Mouse (Mus musculus): ENCODE measurements around the gene Gm26938. TPM values are rescaled to one million over a fixed set of nuclear protein-coding genes. Genes with fewer than 3 reads are reported as not detected.

Gm26938 gene
- polyA plus RNA-seq, 1 experiment: not detected

DNA sequence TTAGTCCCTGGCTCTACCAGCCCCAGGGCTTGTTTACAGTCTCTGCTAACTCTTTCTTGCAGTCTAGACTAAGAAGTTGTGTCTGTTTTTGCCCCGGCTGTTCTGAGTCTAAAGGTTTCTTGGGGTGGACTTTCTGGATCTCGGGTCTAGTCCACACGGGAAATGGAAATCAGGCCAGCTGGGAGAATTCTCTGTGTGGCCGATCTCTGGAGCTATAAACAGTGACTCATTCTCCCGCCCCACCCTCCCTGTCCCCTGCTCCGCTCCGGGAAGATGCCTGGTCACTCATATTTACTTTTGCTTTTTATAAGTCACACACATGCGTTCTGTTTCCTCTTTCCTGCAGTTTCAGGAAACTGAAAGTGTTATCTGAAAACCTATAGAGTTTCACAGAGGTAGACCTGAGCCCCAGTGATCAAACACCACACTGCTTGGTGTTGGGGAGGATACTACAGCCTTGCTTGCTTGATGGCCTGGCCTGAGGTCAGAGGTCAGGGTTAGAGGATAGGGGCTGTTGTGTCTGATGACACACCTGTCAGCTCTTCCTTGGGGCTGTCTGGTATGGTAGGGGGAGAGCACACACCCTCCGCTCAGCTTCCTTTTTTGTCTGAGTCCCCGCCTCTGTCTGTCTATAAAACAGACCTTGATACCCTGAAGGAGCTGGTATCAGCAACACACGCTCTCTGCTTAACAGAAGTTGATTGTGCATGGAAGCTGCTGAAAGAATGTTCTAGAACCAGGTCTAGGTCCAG is 32.7 kb downstream of the Gm26938 start:
- Histone ChIP-seq H3K27me3 (ENCODE audit: control insufficient read depth, insufficient read depth, low read length) (no peaks in the 10 kb centered on the region), H3K27ac (ENCODE audit: control insufficient read depth, insufficient read depth, low read depth, low read length) (peak overlapping the region; percentile 55), H3K4me3 (ENCODE audit: control insufficient read depth, low read depth, low read length) (no peak overlapping the region; the same call in 1 of the 2 replicates), H3K36me3 (ENCODE audit: control insufficient read depth, insufficient read depth, low read length) (no peaks in the 10 kb centered on the region), H3K4me1 (ENCODE audit: control insufficient read depth, insufficient read depth, low read length) (peaks cover 15% of the 10 kb centered on the region)
- no peak for TF ChIP-seq CTCF (IDR thresholded peaks at IDR 0.05; ENCODE audit: control insufficient read depth, insufficient read depth, insufficient replicate concordance, low read depth, low read length)
- TF ChIP-seq POLR2A (IDR thresholded peaks at IDR 0.05; ENCODE audit: control insufficient read depth, low read depth, low read length): no peak

DNA sequence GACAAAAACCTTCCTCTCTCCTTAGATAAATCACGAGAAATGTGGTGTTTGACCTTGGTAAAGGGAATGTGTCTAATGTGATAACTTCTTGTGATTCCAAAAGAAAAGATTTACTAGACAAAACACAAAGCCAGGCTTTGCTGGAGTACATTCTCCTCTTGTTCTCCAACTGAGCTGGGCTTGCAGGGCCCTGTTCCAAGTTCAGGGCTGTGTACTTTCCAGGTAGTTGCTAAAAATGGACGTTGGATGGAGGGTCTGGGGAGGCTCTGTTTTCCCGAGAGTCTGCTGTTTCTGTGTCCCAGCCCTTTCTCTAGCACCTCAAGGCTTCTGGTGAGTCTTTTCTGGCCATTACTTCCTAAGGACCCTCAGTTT is 33.3 kb downstream of the Gm26938 start:
- Histone ChIP-seq H3K4me3 (ENCODE audit: control insufficient read depth, low read depth, low read length) (no peak overlapping the region; the same call in 1 of the 2 replicates), H3K27me3 (ENCODE audit: control insufficient read depth, insufficient read depth, low read length) (no peaks in the 10 kb centered on the region), H3K36me3 (ENCODE audit: control insufficient read depth, insufficient read depth, low read length) (no peaks in the 10 kb centered on the region), H3K4me1 (ENCODE audit: control insufficient read depth, insufficient read depth, low read length) (peaks cover 12% of the 10 kb centered on the region), H3K27ac (ENCODE audit: control insufficient read depth, insufficient read depth, low read depth, low read length) (peak overlapping the region; percentile 55)
- TF ChIP-seq CTCF (IDR thresholded peaks at IDR 0.05; ENCODE audit: control insufficient read depth, insufficient read depth, insufficient replicate concordance, low read depth, low read length) (no peak), POLR2A (IDR thresholded peaks at IDR 0.05; ENCODE audit: control insufficient read depth, low read depth, low read length) (no peak)

DNA sequence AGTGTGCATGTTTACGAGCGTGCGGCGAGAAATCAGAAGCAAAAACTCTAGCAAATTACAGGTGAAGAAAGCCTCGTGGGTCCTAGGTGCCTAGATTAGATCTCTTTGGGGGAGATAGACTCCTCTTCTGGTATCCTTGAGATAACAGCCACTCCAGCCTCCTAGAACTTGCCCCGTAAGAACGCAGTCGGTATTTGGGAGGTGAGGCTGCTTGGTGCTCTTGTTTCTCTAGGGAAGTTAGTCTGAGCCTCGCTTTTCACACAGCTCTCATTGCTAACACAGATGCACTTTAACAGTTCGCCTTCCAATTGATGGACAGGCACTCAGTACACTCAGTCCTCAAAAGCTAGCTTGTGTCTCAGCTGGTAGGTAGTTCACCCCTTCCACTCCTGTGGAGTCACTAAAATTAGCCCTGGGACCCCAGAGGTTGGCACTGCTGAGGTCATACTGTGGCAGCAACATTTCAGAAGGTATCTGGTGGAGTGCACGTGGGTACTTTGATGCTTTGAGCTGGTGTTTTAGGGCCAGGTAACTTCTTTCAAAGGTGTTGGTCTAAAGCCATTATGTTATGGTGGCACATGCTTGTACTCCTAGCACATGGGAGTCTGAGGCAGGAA is 33.9 kb downstream of the Gm26938 start:
- Histone ChIP-seq H3K4me1 (ENCODE audit: control insufficient read depth, insufficient read depth, low read length) (peaks cover 6% of the 10 kb centered on the region), H3K27ac (ENCODE audit: control insufficient read depth, insufficient read depth, low read depth, low read length) (peak overlapping the region; percentile 73; the same call in 1 of the 2 replicates)

DNA sequence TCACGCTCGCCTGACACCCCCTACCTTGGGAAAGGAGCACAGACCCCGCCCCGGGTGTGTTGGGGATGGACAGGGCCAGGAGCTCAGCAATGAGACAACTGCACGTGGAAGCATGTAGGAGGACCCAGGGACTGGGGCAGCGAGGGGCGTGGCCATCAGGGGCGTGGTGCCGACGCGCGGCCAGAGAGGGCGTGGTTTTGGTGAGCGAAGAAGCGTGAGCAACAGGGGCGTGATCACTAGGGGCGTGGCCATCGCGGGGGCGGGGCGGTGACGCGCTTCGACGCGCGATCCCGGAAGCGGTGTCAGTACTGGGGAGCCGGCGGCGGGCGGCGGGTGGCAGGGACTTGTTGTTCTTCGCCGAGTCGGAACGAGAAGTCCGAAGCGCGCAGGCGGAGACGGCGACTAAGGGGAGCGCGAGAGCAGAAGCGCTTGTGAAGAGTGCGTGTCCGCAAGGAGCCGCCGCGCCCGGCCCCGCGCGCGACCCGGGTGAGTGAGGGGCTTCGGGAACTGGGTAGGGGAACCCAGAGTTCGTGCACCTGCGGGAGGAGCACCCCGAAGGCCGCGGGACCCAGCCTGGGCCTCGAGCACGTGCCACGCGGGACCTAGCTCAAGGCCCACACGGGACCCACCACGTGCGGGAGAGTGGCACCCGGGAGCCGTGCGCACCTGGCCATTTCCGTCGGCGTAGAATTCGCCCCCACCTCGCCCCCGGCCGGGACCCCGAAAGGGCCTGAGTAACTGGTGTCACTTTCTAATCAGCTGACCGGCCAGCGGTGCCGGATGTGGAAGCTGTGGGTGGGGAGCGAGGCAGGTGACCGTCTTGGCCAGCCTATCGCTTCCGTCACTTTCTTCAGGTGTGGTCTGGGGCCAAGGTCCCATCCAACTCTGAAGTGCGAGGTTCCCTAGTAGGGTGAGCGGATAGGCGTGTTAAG is 34.7 kb downstream of the Gm26938 start, which contains the start of gene Mafk:
Gene Mafk, plus strand, starts transcription at position 287 of the 932 bp plus-strand sequence.
- peak within 1 kb of the TSS; percentile 73 for H3K27ac ChIP-seq (ENCODE audit: control insufficient read depth, insufficient read depth, low read depth, low read length)

More for the DNA sequence above, 33.9 kb downstream of the Gm26938 start:
- Histone ChIP-seq H3K27me3 (ENCODE audit: control insufficient read depth, insufficient read depth, low read length) (no peaks in the 10 kb centered on the region), H3K4me3 (ENCODE audit: control insufficient read depth, low read depth, low read length) (peak overlapping the region; percentile 94), H3K36me3 (ENCODE audit: control insufficient read depth, insufficient read depth, low read length) (no peaks in the 10 kb centered on the region)
- TF ChIP-seq POLR2A (IDR thresholded peaks at IDR 0.05; ENCODE audit: control insufficient read depth, low read depth, low read length) (no peak), CTCF (IDR thresholded peaks at IDR 0.05; ENCODE audit: control insufficient read depth, insufficient read depth, insufficient replicate concordance, low read depth, low read length) (no peak)

DNA sequence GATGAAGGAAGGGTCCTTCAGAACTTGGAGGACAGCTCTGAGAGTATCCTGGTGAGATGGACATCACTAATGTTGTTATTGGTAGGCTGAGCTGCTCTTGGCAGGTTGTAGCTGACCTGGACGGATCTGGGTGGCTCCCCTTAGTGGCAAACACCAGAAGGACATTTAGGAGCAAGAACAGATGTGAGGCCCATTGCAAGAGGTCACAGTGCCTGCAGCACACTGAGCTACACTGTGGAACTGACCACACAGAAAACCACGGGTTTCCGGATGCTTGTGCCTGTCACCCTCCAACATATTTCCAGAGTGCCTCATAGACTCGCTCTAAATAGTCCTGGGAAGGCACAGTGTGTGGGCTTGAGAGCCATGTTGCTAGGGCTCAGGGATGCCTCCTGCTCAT is 36.7 kb downstream of the Gm26938 start:
- H3K27me3 ChIP-seq (ENCODE audit: control insufficient read depth, insufficient read depth, low read length): no peaks in the 10 kb centered on the region

More for the DNA sequence above, 34.7 kb downstream of the Gm26938 start, which contains the start of gene Mafk:
- peaks cover 4% of the 10 kb centered on the region for H3K4me1 ChIP-seq (ENCODE audit: control insufficient read depth, insufficient read depth, low read length)
- H3K27me3 ChIP-seq (ENCODE audit: control insufficient read depth, insufficient read depth, low read length): no peaks in the 10 kb centered on the region
- no peaks in the 10 kb centered on the region for H3K36me3 ChIP-seq (ENCODE audit: control insufficient read depth, insufficient read depth, low read length)
- peak within 1 kb of the TSS; percentile 94 for H3K4me3 ChIP-seq (ENCODE audit: control insufficient read depth, low read depth, low read length)
- no peak for TF ChIP-seq CTCF (IDR thresholded peaks at IDR 0.05; ENCODE audit: control insufficient read depth, insufficient read depth, insufficient replicate concordance, low read depth, low read length)
- peak; percentile 77 for TF ChIP-seq POLR2A (IDR thresholded peaks at IDR 0.05; ENCODE audit: control insufficient read depth, low read depth, low read length)

DNA sequence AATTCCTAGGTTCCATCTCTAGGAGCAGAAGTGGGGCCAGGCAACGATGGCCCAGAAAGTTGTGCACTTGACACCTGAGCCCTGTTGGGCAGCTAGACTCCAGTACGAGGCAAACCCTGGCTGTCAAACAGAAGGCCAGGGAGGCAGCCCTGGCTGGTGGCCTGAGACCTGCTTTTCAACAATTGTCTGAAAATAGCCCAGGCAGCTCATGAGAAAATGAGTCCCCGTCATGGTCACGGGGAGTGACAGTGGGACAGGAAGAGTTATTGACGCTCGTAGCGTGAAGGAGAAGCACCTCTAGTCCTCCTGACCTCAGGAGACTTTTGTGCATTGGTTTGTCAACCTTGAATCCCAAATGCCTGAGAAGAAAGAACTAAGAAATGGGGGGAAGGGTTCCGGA is 44.8 kb downstream of the Gm26938 start:
- Histone ChIP-seq H3K36me3 (ENCODE audit: control insufficient read depth, insufficient read depth, low read length) (no peaks in the 10 kb centered on the region), H3K27me3 (ENCODE audit: control insufficient read depth, insufficient read depth, low read length) (no peaks in the 10 kb centered on the region), H3K4me3 (ENCODE audit: control insufficient read depth, low read depth, low read length) (no peak overlapping the region), H3K4me1 (ENCODE audit: control insufficient read depth, insufficient read depth, low read length) (no peaks in the 10 kb centered on the region), H3K27ac (ENCODE audit: control insufficient read depth, insufficient read depth, low read depth, low read length) (no peak overlapping the region)
- TF ChIP-seq CTCF (IDR thresholded peaks at IDR 0.05; ENCODE audit: control insufficient read depth, insufficient read depth, insufficient replicate concordance, low read depth, low read length) (no peak), POLR2A (IDR thresholded peaks at IDR 0.05; ENCODE audit: control insufficient read depth, low read depth, low read length) (no peak)

More for the DNA sequence above, 36.7 kb downstream of the Gm26938 start:
- Histone ChIP-seq H3K36me3 (ENCODE audit: control insufficient read depth, insufficient read depth, low read length) (no peaks in the 10 kb centered on the region), H3K27ac (ENCODE audit: control insufficient read depth, insufficient read depth, low read depth, low read length) (no peak overlapping the region), H3K4me1 (ENCODE audit: control insufficient read depth, insufficient read depth, low read length) (peaks cover 4% of the 10 kb centered on the region), H3K4me3 (ENCODE audit: control insufficient read depth, low read depth, low read length) (no peak overlapping the region)
- TF ChIP-seq CTCF (IDR thresholded peaks at IDR 0.05; ENCODE audit: control insufficient read depth, insufficient read depth, insufficient replicate concordance, low read depth, low read length): no peak
- no peak for TF ChIP-seq POLR2A (IDR thresholded peaks at IDR 0.05; ENCODE audit: control insufficient read depth, low read depth, low read length)

Data from testis, adult 2 months (tissue).